Mouse (Mus musculus) T-helper 2 cell (primary cell): Measurements from ENCODE around the gene Ccdc106.

Experiments
- in situ Hi-C: fragments of 300-600 bp; cut with MboI, MseI; formaldehyde crosslinking; loops from one replicate; pipeline ENCODE4 v1.15.1; 2025; ENCODE audit warnings: high pct_unique_total_duplicates

The Ccdc106 gene

DNA sequence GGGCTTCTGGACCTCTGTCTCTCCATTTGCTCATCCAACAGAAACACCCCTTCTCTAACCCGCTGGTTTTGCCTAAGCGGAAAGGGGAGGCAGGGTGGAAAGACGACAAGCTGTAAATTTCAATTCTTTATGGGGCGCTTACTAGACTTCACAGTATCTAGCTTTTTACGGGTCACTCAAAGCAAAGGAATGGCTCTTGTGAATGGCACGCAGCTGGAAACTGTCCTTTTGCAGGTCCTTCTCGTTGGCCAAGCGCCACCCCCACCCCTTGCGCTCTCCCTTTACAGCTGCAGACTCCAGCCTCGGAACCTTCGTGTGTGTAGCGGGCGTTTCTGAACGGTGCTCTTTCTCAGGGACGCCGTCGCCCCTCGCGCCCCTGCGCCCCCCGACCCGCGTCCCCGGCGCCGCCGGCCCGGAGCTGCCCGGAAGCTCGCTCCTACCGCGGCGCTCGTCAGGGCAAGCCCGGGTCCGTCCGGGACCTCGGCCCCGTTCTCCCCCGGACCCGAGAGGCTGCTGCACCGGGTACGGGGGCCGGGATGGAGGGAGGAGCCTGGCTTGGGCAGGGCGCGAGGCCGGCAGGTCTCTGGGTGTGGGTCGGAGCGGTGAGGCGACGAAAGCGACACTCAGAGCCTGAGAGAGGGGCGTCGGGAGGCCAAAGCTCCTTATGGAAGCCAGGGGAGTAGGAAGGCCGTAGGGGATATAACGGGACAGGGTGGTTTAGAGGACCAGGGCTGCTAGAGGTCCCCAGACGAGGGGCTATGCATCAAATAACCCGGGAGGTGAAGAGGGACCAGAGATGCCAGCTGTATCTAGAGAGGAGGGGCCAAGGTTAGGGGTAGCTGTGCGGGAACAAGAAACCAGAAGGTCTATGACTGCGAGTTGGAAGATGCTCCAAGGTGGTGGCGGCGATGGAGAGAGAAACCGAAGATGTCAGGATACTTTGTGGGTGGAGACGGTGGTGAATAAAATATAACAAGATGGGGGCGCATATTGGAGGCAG, 31.1 kb downstream of the Ccdc106 start, which contains the start of gene Zfp580:
Zfp580 (plus strand) TSS at position 346 of the 1,000 bp plus-strand sequence.
- in situ Hi-C loops: loop anchor here (5.0 to 25.0 kb wide), 6 partner anchors 34 to 1364 kb away; partner anchors contain the start of genes Gm44973, Leng8, Mboat7 and Tmc4

DNA sequence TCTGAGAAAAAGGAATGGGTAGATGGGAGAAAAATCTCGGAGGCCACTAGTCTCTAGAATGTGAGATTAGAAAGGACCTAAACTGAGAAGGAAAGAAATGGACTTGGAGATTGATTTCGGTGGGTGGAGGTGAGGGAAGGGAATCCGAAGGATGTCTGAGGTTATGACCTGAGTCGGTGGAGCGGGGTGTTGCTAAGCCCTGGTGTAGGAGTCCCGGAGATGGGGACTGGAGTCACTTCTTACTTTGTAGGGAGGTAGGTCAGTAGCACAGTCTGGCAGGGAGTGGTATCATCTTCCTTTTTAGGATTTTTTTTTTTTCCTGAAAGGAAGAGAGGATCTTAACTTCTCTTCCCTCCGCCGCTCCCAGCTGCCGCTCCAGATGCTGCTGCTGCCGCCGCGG, 32.1 kb downstream of the Ccdc106 start:
- in situ Hi-C loops: loop anchor here (5.0 to 25.0 kb wide), 6 partner anchors 35 to 1365 kb away; partner anchors contain the start of genes Gm44973, Leng8, Mboat7 and Tmc4

DNA sequence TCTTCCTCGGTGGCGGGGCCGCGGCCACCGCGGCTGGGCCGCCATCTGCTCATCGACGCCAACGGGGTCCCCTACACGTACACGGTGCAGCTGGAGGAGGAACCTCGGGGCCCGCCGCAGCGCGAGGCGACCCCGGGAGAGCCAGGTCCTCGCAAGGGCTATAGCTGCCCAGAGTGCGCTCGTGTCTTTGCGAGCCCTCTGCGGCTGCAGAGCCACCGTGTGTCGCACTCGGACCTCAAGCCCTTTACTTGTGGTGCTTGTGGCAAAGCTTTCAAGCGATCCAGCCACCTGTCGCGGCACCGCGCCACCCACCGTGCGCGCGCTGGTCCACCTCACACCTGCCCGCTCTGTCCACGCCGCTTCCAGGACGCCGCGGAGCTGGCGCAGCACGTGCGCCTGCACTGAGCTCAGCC, 32.6 kb downstream of the Ccdc106 start:
- in situ Hi-C loops: loop anchor here (5.0 to 25.0 kb wide), 6 partner anchors 36 to 1366 kb away; partner anchors contain the start of genes Gm44973, Leng8, Mboat7 and Tmc4

DNA sequence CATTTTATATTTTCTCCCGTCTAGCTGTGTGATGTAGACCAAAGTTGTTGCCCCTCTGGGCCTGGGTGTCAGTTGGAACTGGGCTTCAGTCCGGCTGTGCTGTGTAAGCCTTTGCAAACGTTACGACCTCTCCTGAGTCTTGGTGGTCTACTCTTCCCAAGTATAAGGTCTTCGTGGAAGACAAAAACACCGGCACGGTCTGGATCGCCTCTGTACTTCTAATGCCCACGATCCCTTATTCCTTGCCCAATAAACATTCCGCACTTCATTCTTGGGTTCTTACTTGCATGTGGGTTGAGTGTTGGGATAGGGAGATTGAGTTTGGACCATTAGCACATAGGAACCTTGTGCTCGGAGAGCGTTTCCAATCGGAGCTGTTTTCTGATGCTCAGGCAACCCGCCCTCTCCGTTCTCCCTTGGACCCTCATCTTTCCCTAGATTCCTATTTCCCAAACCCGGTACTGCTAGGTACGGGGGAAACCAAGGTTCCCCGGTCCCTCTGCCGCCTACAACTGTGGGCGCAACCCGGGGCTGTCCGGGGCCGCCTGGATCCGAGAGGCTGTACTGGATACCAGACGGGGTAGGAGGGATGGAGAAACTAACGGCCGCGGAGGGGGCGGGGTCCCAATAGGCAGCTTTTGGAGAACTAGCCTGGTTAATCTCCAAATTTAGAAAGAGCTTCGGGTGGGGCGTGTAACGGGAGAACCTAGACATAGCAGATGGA, 33.3 kb downstream of the Ccdc106 start:
- in situ Hi-C loops: loop anchor here (5.0 to 25.0 kb wide), 6 partner anchors 36 to 1366 kb away; partner anchors contain the start of genes Gm44973, Leng8, Mboat7 and Tmc4

DNA sequence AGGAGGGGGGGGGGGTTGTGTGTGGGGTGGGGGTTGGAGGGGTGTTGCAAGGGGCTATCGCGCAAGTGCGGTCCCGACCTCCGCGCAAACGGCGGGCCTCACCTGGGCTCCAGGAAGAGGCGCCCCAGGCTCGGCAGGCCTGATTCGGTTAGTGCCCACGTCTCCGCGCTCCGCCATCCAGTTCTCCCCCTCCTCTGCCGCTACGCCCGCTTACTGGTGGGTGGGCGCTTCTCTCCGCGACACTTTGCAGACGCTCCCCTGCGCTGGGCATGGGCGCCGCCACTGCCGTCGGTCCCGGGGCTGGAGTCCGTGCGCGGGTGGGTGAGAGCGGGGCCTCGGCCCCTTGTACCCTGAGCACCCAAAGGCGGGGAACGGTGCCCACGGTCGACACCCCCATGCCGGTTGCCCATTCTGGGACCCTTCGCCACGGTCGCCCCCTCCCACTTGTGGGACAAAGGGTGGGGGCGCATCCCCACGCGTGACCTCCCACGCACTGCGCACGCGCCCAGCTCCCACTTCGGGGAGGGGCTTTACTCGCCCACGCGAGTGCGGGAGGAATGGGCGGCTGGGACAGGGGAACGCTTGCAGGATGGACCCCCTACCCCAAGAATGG, 36.4 kb downstream of the Ccdc106 start:
- in situ Hi-C loops: loop anchor here (10.0 to 25.0 kb wide), 4 partner anchors 242 to 1369 kb away; partner anchors contain the start of genes Leng8, Mboat7, Tmc4 and Tsen34

DNA sequence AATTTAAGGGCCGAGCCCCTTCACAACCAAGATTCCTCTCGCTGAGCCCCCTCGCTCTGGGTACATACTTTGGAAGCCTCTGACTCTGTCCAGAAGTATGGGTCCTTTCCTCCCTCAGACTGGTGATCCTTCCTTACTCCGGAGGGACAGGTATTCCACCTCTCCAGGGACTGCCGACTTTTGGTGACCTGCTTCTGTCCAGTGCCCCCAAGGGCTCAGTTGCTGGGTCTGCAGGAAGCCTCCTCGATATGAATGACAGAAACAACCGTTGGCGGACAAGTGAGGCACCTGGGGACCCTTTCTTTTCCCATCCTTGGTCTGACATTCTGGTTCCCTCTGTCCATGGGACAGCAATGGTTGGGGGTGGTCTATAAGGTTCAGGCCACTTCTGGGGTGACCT, 37.0 kb downstream of the Ccdc106 start:
- in situ Hi-C loops: loop anchor here (10.0 to 25.0 kb wide), 4 partner anchors 243 to 1370 kb away; partner anchors contain the start of genes Leng8, Mboat7, Tmc4 and Tsen34

DNA sequence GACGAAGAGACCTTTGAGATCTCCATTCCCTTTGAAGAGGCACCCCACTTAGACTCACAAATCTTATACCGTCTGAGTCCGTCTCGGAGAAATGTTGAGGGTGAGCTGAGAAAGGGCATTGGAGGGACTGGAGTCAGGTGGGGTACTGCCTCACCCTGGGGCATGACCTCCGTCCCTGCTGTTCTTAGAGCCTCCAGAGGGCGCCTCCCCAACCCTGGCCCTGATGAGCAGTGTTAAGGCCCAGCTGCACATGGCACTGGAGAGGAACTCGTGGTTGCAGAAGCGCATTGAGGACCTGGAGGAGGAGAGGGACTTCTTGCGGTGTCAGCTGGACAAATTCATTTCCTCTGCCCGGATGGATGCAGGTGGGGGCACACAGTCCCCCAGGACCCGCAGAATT, 37.5 kb downstream of the Ccdc106 start:
- in situ Hi-C loops: loop anchor here (10.0 to 25.0 kb wide), 4 partner anchors 243 to 1371 kb away; partner anchors contain the start of genes Leng8, Mboat7, Tmc4 and Tsen34

DNA sequence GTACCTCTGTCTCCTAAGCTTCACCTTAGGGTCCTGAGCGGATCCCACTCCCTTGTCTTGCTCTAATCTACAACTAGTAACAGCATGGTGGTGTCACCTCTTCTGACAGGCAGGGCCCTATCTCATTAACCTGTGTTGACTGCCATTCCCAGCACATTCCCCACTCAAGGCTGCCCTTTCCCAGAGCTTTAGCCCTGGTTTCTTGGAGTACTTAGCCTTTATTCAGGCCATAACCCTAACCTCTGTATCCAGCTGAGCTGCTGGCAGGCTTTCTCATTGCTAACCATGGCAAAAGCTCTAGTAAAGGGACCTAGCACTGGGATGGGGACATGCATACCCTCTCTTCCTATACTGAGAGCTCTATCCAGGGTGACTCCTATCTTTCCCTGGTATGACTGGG, 38.3 kb downstream of the Ccdc106 start:
- in situ Hi-C loops: loop anchor here (10.0 to 25.0 kb wide), 4 partner anchors 244 to 1371 kb away; partner anchors contain the start of genes Leng8, Mboat7, Tmc4 and Tsen34

DNA sequence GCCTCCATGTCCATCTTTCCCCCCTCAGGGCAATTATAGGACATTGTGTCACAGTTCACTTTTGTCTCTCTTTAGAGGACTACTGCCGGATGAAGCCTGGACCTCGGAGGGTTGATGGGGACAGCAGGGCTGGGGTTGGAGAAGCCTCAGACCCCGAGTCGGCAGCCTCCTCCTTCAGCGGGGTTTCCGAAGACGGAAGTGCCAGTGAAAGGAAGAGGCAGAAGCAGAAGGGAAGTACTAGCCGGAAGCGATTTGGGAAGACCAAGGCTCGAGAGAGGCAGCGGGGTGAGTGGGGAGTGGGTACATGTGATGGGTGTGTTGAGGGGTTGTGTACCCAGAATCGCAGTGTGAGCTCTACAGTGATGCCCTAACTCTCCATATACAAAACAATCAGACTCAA, 39.1 kb downstream of the Ccdc106 start:
- in situ Hi-C loops: loop anchor here (10.0 to 25.0 kb wide), 4 partner anchors 245 to 1372 kb away; partner anchors contain the start of genes Leng8, Mboat7, Tmc4 and Tsen34

DNA sequence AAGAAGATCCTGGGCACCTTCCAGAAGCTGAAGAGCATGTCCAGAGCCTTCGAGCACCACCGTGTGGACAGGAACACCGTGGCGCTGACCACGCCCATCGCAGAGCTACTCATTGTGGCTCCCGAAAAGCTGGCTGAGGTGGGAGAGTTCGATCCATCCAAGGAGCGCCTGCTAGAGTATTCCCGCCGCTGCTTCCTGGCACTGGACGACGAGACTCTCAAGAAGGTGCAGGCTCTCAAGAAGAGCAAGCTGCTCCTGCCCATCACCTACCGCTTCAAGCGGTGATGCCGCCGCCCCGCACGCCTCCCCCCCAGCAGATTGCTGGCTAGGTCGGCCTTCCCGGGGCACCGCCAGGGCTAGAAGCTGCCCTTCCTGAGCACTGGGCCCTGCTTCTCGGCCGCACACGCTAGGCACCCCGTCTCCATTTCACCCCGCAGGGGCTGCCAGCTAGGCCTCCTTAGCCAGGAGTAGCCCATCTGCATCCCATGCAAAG, 39.9 kb downstream of the Ccdc106 start:
- in situ Hi-C loops: loop anchor here (25.0 kb wide), 3 partner anchors 923 to 1373 kb away; partner anchors contain the start of genes Leng8, Mboat7, Tmc4 and Tsen34

DNA sequence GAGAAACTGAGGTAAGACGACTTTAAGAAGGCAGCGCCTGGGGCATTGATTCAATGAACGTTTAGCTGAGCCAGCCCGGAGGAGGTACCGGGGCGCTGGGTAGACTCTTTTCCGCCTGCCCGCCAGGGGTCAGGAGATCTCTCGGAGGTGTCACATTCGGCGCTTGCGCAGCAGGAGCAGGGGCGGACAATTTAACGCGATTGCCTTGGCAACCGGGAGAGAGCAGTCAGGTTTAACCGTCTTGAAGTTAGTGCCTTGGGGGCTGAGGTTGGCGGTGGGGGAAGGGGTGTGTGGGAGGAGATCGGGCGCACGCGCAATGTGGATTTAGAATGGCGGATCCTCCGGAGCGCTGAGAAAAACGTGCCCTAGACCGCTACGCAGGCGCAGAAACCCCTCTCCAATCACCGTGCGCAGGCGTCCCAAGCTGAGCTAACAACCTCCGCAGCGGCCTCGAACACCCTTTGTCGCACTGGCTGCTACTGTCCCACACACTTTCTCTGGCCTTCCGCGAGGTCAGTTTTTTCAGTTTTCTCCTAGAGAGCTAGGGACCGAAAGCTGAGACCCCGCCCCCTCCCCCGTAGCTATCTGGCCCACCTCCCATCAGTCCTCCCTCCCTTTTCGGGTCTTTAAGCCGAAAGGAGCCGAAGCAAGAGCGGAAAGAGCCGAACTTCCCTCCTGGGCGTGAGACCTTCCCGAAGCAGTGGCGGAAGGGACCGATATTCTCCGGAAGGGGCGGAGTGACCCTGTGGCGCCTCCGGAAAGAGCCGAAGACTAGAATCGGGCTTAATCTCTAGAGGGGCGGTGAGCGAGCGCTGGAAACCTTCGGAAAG, 40.8 kb downstream of the Ccdc106 start:
- in situ Hi-C loops: loop anchor here (25.0 kb wide), 3 partner anchors 924 to 1374 kb away; partner anchors contain the start of genes Leng8, Mboat7, Tmc4 and Tsen34

DNA sequence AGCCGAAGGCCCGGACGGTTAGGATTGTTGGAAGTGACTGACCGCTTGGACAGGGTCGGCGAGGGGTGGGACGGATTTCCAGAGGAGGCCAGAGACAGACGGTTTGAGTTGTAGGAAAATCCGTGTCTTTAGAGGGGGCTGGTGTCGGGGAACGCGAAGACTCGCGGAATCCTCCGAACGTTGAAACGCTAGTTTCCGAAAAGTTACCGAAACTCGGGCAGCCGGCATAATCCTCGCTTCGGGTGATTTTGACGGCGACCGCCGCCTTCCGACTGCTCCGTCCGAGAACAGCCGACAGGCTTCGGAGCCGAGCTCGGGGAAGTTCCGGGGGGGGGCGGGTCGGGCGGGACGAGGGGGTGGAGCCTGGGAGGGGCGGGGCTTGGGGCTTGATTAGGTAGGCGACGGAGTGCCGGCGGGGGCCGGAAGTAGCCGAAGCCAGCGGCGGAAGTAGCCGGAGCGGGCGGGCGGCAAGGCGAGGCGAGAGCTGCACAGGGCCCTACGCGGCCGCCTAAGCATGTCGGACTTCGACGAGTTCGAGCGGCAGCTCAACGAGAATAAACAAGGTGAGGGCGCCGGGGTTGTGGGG, 41.5 kb downstream of the Ccdc106 start, which contains the start of gene U2af2:
U2af2 (plus strand) TSS at position 370 of the 586 bp plus-strand sequence.
- in situ Hi-C loops: loop anchor here (25.0 kb wide), 3 partner anchors 925 to 1375 kb away; partner anchors contain the start of genes Leng8, Mboat7, Tmc4 and Tsen34

DNA sequence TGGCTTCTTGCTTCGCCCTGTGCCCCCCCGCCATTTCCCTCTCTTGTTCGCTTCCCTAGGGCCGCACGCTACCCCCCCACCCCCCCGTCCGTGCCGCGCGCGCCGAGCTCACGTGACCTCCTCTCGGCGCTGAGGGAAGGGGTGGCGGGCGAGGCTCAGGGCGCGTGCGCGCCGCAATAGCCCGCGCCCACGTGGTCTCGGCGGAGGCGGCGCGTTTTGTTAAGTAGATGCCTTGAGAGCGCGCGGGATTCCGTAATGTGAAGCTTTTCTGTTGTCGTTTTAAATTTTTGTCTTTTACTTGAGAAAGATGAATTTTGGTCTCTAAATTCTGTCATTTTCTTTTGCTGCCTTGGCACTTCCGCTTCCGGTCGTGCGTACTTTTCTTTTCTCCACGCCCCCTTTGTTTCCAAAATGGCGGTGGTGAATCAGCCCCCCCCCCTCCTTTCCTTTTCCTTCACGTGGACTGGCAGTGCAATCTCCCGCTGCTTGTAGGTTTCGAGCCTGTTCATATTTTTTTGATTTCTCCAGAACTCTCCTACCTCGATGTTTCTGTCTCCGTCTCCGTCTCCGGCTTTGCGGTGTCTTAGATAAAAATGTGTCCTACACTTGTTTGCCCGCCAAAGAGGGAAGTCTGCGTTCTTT, 42.1 kb downstream of the Ccdc106 start:
- in situ Hi-C loops: loop anchor here (25.0 kb wide), 3 partner anchors 925 to 1375 kb away; partner anchors contain the start of genes Leng8, Mboat7, Tmc4 and Tsen34

DNA sequence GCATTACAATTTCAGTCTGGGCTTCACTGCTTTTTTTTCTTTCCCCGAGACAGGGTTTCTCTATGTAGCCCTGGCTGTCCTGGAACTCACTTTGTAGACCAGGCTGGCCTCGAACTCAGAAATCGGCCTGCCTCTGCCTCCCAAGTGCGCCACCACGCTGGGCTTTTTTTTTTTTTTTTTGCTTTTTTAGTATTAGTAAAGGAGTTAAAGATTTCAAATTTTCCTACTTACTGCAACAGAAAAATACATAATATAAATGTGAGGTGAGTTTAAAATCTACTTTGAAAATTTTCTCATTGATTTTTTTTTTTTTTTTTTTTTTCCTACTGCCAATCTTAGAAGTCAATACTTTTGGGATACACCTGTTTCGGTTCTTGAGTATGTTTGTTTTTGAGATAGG, 44.5 kb downstream of the Ccdc106 start:
- in situ Hi-C loops: loop anchor here (25.0 kb wide), 3 partner anchors 928 to 1378 kb away; partner anchors contain the start of genes Leng8, Mboat7, Tmc4 and Tsen34

DNA sequence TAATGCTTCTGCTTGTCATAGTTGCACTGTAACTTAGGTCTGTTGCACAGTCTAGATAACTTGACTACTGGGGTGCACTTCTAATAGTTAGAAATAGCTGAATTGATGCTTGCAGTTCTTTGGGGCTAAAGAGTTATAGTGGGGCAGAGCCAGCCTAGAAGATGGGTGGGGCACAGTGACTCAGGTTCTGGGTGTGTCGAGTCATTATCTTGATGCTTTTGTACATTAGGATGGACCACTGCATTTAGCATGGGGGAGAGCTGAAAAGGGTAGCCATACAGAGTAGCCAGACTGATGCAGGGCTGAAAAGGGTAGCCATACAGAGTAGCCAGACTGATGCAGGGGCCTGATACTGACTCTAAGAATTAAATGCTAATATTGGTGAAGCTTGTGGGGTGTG, 53.2 kb downstream of the Ccdc106 start:
- in situ Hi-C loops: loop anchor here (25.0 kb wide), 3 partner anchors 936 to 1386 kb away; partner anchors contain the start of genes Leng8, Mboat7, Tmc4 and Tsen34

DNA sequence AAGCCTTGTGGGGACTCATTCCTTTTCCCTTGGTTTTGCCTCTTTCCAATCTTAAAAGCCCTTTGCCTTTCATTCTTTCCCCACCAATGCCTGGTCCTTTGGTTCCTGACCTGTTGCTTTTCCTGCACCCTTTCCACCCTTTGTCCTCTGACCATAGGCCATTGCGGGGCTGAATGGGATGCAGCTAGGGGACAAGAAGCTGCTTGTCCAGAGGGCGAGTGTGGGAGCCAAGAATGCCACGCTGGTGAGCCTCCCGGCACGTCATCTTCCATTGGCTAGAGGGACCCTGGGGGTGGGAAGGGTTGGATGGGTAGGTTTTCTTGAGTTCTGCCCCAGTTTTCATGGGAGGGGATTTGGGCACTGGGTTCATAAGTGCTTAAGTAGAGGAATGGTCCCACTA, 54.6 kb downstream of the Ccdc106 start:
- in situ Hi-C loops: loop anchor here (25.0 kb wide), 4 partner anchors 938 to 1388 kb away; partner anchors contain the start of genes Leng8, Mboat7, Smim17 and Tmc4

DNA sequence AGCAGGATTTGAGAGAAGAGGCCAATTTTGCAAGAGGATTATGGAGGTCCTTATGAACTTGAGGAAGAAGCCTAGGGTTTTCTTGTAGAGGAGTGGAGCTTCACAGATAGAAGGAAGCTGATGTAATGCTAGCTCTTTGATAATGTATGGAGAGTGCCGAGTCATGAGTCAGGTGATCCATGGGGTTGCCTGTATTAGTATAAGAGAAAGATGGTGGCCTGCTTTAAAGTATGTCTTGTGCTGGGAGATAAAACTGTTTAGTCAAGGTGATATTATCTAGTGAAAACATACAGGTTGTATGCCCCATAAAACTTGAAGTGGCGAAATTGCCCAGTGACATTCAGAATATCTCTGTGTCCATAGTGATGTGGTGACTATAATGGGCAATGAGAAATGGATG, 56.6 kb downstream of the Ccdc106 start:
- in situ Hi-C loops: loop anchor here (25.0 kb wide), 1 partner anchor 1310 kb away; the partner anchor contains the start of genes Smim17 and Zfp28
